Mouse (Mus musculus): Measurements from ENCODE around the gene Sirt1. TPM values are rescaled to one million over a fixed set of nuclear protein-coding genes. Genes with fewer than 3 reads are reported as not detected.
A peak's percentile ranks its signal among the peaks of the same experiment; 100 is the strongest.
"Not testable (repeated sequence)": the region's sequence is repeated elsewhere in the genome, so short reads cannot be mapped to it uniquely, and the experiment has no call there.

Sirt1 gene
- polyA plus RNA-seq, 1 experiment: 2.4 TPM

DNA sequence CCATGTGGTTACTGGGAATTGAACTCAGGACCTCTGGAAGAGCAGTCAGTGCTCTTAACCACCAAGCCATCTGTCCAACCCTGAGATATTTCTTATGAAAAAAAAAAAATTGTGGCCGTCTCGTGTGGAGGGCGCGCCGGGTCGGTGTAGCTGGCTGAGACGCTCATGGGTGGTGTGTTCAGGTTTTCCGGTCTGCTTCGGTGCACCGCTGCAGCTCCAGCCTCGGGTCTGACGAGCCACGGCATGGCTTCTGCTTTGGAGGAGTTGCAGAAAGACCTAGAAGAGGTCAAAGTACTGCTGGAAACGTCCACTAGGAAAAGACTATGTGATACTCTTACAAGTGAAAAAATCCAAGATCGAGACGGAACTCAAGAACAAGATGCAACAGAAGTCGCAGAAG, 31.3 kb upstream of the Sirt1 start:
- no peak for TF ChIP-seq REST (IDR thresholded peaks at IDR 0.05; ENCODE audit: insufficient read depth, insufficient read length)
- Histone ChIP-seq H3K4me2 (ENCODE audit: low read depth) (no peak overlapping the region), H3ac (ENCODE audit: control insufficient read depth, insufficient read length) (no peak overlapping the region), H3K4me3 (no peak overlapping the region), H3K36me3 (ENCODE audit: control insufficient read depth, insufficient read depth) (no peaks in the 10 kb centered on the region), H3K79me2 (ENCODE audit: control insufficient read depth, insufficient read depth) (no peaks in the 10 kb centered on the region), H3K27me3 (ENCODE audit: control insufficient read depth, insufficient read depth, insufficient read length) (no peaks in the 10 kb centered on the region)

DNA sequence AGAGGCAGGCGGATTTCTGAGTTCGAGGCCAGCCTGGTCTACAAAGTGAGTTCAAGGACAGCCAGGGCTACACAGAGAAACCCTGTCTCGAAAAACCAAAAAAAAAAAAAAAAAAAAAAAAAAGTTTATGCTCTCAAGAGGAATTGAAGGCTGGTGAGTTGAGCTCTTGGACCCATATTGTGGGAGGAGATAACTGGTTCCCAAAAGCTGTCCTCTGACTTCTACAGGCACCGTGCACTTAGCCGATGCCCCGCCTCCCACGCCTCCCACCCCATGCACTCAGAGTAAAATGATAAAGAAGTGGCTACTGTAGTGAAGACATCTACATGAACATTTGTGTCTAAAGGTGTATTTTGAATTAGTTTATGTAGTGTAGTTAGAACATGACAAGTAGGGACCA, 30.2 kb upstream of the Sirt1 start:
- not testable (repeated sequence) for H3K27me3 ChIP-seq (ENCODE audit: control insufficient read depth, insufficient read depth, insufficient read length); H3K36me3 ChIP-seq (ENCODE audit: control insufficient read depth, insufficient read depth); H3K4me3 ChIP-seq

DNA sequence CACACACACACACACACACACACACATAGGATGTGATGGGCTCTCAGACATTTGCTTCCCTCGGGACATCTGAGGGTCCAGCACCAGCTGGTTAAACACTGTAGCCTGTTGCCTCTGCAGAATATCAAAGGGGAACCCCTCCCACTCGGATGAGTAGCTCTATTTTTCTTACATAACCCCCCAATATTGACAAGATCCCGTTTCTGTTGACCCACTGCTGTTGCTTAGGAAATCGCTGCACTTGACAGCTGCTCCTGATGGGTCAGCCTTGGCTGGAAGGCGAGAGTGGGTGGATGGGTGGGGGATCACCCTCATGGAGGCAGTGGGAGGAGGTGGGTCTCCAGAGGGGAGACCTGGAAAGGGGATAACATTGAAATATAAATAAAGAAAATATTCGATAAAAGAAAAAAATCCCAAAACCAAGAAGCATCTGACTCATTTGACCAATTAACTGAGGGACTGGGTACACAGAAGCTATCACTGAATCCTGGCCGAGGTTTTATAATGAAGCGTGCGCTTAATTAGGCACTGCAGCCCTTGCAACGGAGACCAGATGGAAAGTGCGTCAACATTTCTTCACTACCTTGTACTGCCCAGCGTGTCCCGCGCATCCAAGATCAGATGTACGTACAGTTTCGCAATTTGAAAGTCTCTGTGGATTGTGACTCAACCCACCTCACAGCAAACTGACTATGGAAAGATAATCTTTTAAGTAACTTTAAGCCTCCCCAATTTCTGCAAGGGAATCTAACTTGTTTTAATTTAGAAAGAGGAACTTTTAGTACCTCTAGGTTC, 28.9 kb upstream of the Sirt1 start:
- Histone ChIP-seq H3K79me2 (ENCODE audit: control insufficient read depth, insufficient read depth) (no peaks in the 10 kb centered on the region), H3K4me3 (no peak overlapping the region), H3ac (ENCODE audit: control insufficient read depth, insufficient read length) (no peak overlapping the region), H3K36me3 (ENCODE audit: control insufficient read depth, insufficient read depth) (no peaks in the 10 kb centered on the region), H3K4me2 (ENCODE audit: low read depth) (no peak overlapping the region), H3K27me3 (ENCODE audit: control insufficient read depth, insufficient read depth, insufficient read length) (no peaks in the 10 kb centered on the region)
- TF ChIP-seq CEBPB (IDR thresholded peaks at IDR 0.05; ENCODE audit: insufficient read depth, poor library complexity, severe bottlenecking): peak; percentile 54; the same call in 1 of the 2 replicates
- TF ChIP-seq TCF3 (IDR thresholded peaks at IDR 0.05; ENCODE audit: insufficient read length, low read depth): no peak
- no peak for TF ChIP-seq TCF12 (IDR thresholded peaks at IDR 0.05; ENCODE audit: insufficient read depth, poor library complexity, severe bottlenecking)
- no peak for TF ChIP-seq USF1 (IDR thresholded peaks at IDR 0.05; ENCODE audit: low read depth)

More for the DNA sequence above, 30.2 kb upstream of the Sirt1 start:
- H3ac ChIP-seq (ENCODE audit: control insufficient read depth, insufficient read length); H3K79me2 ChIP-seq (ENCODE audit: control insufficient read depth, insufficient read depth); H3K4me2 ChIP-seq (ENCODE audit: low read depth): not testable (repeated sequence)

GRCm38 (mm10) chr10:63403636-63404035, 22.1 kb upstream of the Sirt1 start:
- Histone ChIP-seq H3K27me3 (ENCODE audit: control insufficient read depth, insufficient read depth, insufficient read length) (no peaks in the 10 kb centered on the region), H3K4me2 (ENCODE audit: low read depth) (no peak overlapping the region), H3K4me3 (no peak overlapping the region), H3ac (ENCODE audit: control insufficient read depth, insufficient read length) (no peak overlapping the region), H3K79me2 (ENCODE audit: control insufficient read depth, insufficient read depth) (no peaks in the 10 kb centered on the region), H3K36me3 (ENCODE audit: control insufficient read depth, insufficient read depth) (no peaks in the 10 kb centered on the region)
- TF ChIP-seq USF1 (IDR thresholded peaks at IDR 0.05; ENCODE audit: low read depth): no peak
- no peak for TF ChIP-seq TCF3 (IDR thresholded peaks at IDR 0.05; ENCODE audit: insufficient read length, low read depth)
- TF ChIP-seq MYOG (IDR thresholded peaks at IDR 0.05; ENCODE audit: control insufficient read depth in 1 of 3, insufficient read depth in 1 of 3, insufficient read length in 2 of 3, low read depth in 2 of 3): no peak
- no peak for TF ChIP-seq SRF (IDR thresholded peaks at IDR 0.05; ENCODE audit: control insufficient read depth, insufficient read length, low read depth)

DNA sequence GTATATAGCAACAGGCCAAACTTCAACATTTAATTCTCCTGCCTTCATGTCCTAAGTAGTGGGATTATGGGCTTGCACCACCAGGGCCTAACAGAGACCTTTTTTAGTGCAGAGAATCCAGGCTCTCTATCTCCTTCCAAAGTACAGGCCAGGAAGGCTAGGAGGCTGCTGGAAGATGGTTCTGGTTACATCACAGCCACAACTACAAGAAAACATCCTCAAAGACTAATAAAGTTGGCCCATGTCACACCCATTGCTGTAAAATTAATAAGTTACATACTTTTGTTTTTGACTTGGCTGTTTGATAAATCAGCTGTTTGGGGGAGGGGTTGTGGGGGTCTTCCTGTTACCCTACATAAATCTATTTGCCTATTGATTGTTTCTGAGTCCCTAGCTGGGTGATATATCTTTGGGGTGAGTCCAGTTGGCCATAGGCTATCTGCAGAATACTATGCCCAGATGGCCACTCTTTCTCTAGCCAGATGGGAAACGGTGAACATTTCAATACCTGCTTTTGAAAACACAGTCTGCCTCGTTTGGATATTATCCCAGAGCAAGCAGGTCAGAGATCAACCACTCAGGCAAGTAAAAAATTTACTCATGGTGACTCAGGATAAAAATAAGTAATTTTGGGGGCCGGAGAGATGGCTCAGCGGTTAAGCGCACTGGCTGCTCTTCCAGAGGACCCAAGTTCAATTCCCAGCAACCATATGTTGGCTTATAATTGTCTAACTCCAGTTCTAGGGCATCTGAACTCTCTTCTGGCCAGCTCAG, 21.4 kb upstream of the Sirt1 start:
- H3K4me3 ChIP-seq: no peak overlapping the region
- H3K36me3 ChIP-seq (ENCODE audit: control insufficient read depth, insufficient read depth): no peaks in the 10 kb centered on the region
- H3K27me3 ChIP-seq (ENCODE audit: control insufficient read depth, insufficient read depth, insufficient read length): no peaks in the 10 kb centered on the region
- H3K4me2 ChIP-seq (ENCODE audit: low read depth): no peak overlapping the region
- TF ChIP-seq MYOD1 (IDR thresholded peaks at IDR 0.05; ENCODE audit: control insufficient read depth in 1 of 3, insufficient read length in 2 of 3, low read depth in 2 of 3) (no peak), MAX (IDR thresholded peaks at IDR 0.05; ENCODE audit: low read depth) (no peak), POLR2A (IDR thresholded peaks at IDR 0.05; ENCODE audit: insufficient read length, low read depth) (no peak), POLR2AphosphoS2 (IDR thresholded peaks at IDR 0.05; ENCODE audit: insufficient read length, low read depth) (no peak), TCF12 (IDR thresholded peaks at IDR 0.05; ENCODE audit: insufficient read depth, poor library complexity, severe bottlenecking) (no peak), MYOG (IDR thresholded peaks at IDR 0.05; ENCODE audit: control insufficient read depth in 1 of 3, insufficient read depth in 1 of 3, insufficient read length in 2 of 3, low read depth in 2 of 3) (no peak), SRF (IDR thresholded peaks at IDR 0.05; ENCODE audit: control insufficient read depth, insufficient read length, low read depth) (no peak), E2F4 (IDR thresholded peaks at IDR 0.05; ENCODE audit: insufficient read depth) (no peak), TCF3 (IDR thresholded peaks at IDR 0.05; ENCODE audit: insufficient read length, low read depth) (no peak), CEBPB (IDR thresholded peaks at IDR 0.05; ENCODE audit: insufficient read depth, poor library complexity, severe bottlenecking) (no peak)
- H3ac ChIP-seq (ENCODE audit: control insufficient read depth, insufficient read length): no peak overlapping the region
- no peaks in the 10 kb centered on the region for H3K79me2 ChIP-seq (ENCODE audit: control insufficient read depth, insufficient read depth)

GRCm38 (mm10) chr10:63396963-63397362, 15.5 kb upstream of the Sirt1 start:
- Histone ChIP-seq H3K79me2 (ENCODE audit: control insufficient read depth, insufficient read depth) (no peaks in the 10 kb centered on the region), H3K36me3 (ENCODE audit: control insufficient read depth, insufficient read depth) (no peaks in the 10 kb centered on the region), H3ac (ENCODE audit: control insufficient read depth, insufficient read length) (no peak overlapping the region), H3K4me2 (ENCODE audit: low read depth) (no peak overlapping the region), H3K27me3 (ENCODE audit: control insufficient read depth, insufficient read depth, insufficient read length) (no peaks in the 10 kb centered on the region), H3K4me3 (no peak overlapping the region)
- no peak for TF ChIP-seq TCF3 (IDR thresholded peaks at IDR 0.05; ENCODE audit: insufficient read length, low read depth)
- TF ChIP-seq MAX (IDR thresholded peaks at IDR 0.05; ENCODE audit: low read depth): no peak
- no peak for TF ChIP-seq TCF12 (IDR thresholded peaks at IDR 0.05; ENCODE audit: insufficient read depth, poor library complexity, severe bottlenecking)
- no peak for TF ChIP-seq POLR2A (IDR thresholded peaks at IDR 0.05; ENCODE audit: insufficient read length, low read depth)
- TF ChIP-seq MYOG (IDR thresholded peaks at IDR 0.05; ENCODE audit: control insufficient read depth in 1 of 3, insufficient read depth in 1 of 3, insufficient read length in 2 of 3, low read depth in 2 of 3): no peak
